Mouse (Mus musculus) spleen, postnatal 4 days (tissue): ENCODE results near the gene Nt5dc3.

ENCODE experiments used
- DNase-seq, 2 experiments: peaks; one replicate each; pipeline ENCODE4 v3.0.0; 2022; ENCODE audit warnings: low spot score in 2 of 2

Nt5dc3 gene

GRCm38 (mm10) chr10:86778398-86779116, at the start of gene Nt5dc3:
Gene Nt5dc3, plus strand, starts transcription at chr10:86779005.
- DNase-seq, result peak; percentile 96

GRCm38 (mm10) chr10:86730823-86731499, 47.8 kb upstream of the Nt5dc3 start:
- DNase-seq, result peak; percentile 75 to 92

- DNase-seq, result no peak
Measured at GRCm38 (mm10) chr10:86731500-86731863, 47.3 kb upstream of the Nt5dc3 start.

- no peak for DNase-seq
Measured at GRCm38 (mm10) chr10:86735036-86735435, 43.8 kb upstream of the Nt5dc3 start.

GRCm38 (mm10) chr10:86742918-86743317, 35.9 kb upstream of the Nt5dc3 start:
- no peak for DNase-seq

GRCm38 (mm10) chr10:86744306-86744705, 34.5 kb upstream of the Nt5dc3 start:
- DNase-seq, result no peak

- DNase-seq, result no peak
Measured at GRCm38 (mm10) chr10:86755816-86756502, 22.8 kb upstream of the Nt5dc3 start.

GRCm38 (mm10) chr10:86757724-86758123, 21.1 kb upstream of the Nt5dc3 start:
- no peak for DNase-seq

GRCm38 (mm10) chr10:86758211-86758610, 20.6 kb upstream of the Nt5dc3 start:
- no peak for DNase-seq

GRCm38 (mm10) chr10:86761236-86761635, 17.6 kb upstream of the Nt5dc3 start:
- DNase-seq, result no peak

- DNase-seq, result no peak
Measured at GRCm38 (mm10) chr10:86761722-86762383, 17.0 kb upstream of the Nt5dc3 start.

- DNase-seq, result no peak
Measured at GRCm38 (mm10) chr10:86762384-86762730, 16.4 kb upstream of the Nt5dc3 start.

- no peak for DNase-seq
Measured at GRCm38 (mm10) chr10:86763672-86764071, 15.1 kb upstream of the Nt5dc3 start, which contains the start of gene Gm49358. Gene Gm49358, plus strand, starts transcription at chr10:86763972.

- DNase-seq, result no peak
Measured at GRCm38 (mm10) chr10:86765344-86765966, 13.3 kb upstream of the Nt5dc3 start.

- no peak for DNase-seq
Measured at GRCm38 (mm10) chr10:86769216-86769615, 9.6 kb upstream of the Nt5dc3 start.

- no peak for DNase-seq
Measured at GRCm38 (mm10) chr10:86769797-86770196, 9.0 kb upstream of the Nt5dc3 start.

GRCm38 (mm10) chr10:86771701-86772100, 7.1 kb upstream of the Nt5dc3 start:
- no peak for DNase-seq

GRCm38 (mm10) chr10:86772231-86772631, 6.6 kb upstream of the Nt5dc3 start:
- no peak for DNase-seq

GRCm38 (mm10) chr10:86773360-86773759, 5.4 kb upstream of the Nt5dc3 start:
- DNase-seq, result no peak

GRCm38 (mm10) chr10:86776281-86776680, 2.5 kb upstream of the Nt5dc3 start:
- DNase-seq, result no peak

GRCm38 (mm10) chr10:86777614-86778319, 1.0 kb upstream of the Nt5dc3 start:
- DNase-seq, result no peak
